8 mouse cellular contexts compared by ENCODE assay signal in the genomic region with DNA sequence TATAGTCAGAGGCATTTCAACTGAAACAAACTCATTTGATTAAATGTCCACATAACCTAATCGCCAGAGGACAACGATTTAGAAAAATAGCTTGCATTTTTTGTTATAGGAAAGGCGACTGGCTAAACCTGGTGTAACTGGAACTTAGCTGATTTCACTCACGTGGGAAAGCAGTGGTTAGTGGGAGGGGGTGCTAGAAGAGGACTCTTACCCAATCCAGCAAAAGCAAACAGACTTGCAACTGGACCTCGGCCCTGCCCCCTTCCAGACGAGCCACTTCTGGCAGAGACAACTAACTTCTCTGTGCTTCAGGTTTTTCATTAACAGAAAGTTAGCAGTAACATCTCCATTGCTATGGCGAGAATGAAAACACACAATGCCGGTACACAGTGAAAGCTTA. TPM values are rescaled to one million over a fixed set of nuclear protein-coding genes. Genes with fewer than 3 reads are reported as not detected.
A peak's percentile ranks its signal among the peaks of the same experiment; 100 is the strongest.
DNase-seq lines count a peak whose midpoint lies in the region; ATAC-seq and TF ChIP-seq lines count a peak whose summit lies in the region.

No protein-coding gene starts in this region.

- H3K4me1 ChIP-seq in erythroblast, embryonic 14.5 days (ENCODE audit: control insufficient read depth), result peaks cover 56% of the 10 kb centered on the region
- peaks cover 24% of the 10 kb centered on the region for H3K4me1 ChIP-seq in brown adipose tissue, adult 24 weeks (ENCODE audit: control insufficient read depth, insufficient read depth, insufficient read length, low read length)
- H3K4me1 ChIP-seq in lung, adult 2 months (ENCODE audit: control insufficient read depth, insufficient read depth, low read length), result peaks cover 24% of the 10 kb centered on the region; the same call in 1 of the 2 replicates

- ATAC-seq in erythroblast, adult 5-6 weeks (replicated peaks; ENCODE audit: low FRiP score, poor library complexity, severe bottlenecking), result no peak

- H3K27me3 ChIP-seq in erythroblast, embryonic 14.5 days (ENCODE audit: control insufficient read depth), result no peaks in the 10 kb centered on the region

- TF ChIP-seq POLR2A in lung, adult 2 months (IDR thresholded peaks at IDR 0.05; ENCODE audit: borderline replicate concordance, extremely low read depth, low read depth, low read length), result no peak

- peak; percentile 96 for DNase-seq in kidney, adult 11 months
- DNase-seq in lung, adult 2 months, result peak; percentile 62
- peak; percentile 88 for DNase-seq in yolk sac, embryonic 10.5 days (ENCODE audit: low spot score)
- DNase-seq in right cerebral cortex, postnatal 36 days (ENCODE audit: low spot score in 2 of 2), result no peak
- DNase-seq in thymus, postnatal 36 days, result no peak

- peak overlapping the region; percentile 99 for H3K4me3 ChIP-seq in erythroblast, embryonic 14.5 days (replicated peaks)
- peak overlapping the region; percentile 99 for H3K4me3 ChIP-seq in brown adipose tissue, adult 24 weeks (ENCODE audit: insufficient read depth, low read depth, low read length)
- peak overlapping the region; percentile 90 for H3K4me3 ChIP-seq in lung, adult 2 months (replicated peaks; ENCODE audit: extremely low read depth, low read depth, low read length)

- H3K9me3 ChIP-seq in erythroblast, embryonic 14.5 days (ENCODE audit: control insufficient read depth, low read length), result no peaks in the 10 kb centered on the region

- TF ChIP-seq CTCF in lung, adult 2 months (IDR thresholded peaks at IDR 0.05; ENCODE audit: insufficient read depth, low read length), result no peak

- H3K27ac ChIP-seq in brown adipose tissue, adult 24 weeks (replicated peaks; ENCODE audit: low read depth, low read length), result peak overlapping the region; percentile 97

- WGBS in lung, adult 2 months, result 36% methylated on average over 8 of the region's 8 CpGs

- H3K36me3 ChIP-seq in erythroblast, embryonic 14.5 days (ENCODE audit: control insufficient read depth), result peaks cover 46% of the 10 kb centered on the region

RNA-seq across cellular contexts. Expression of a gene that starts 1.2 kb away (rescaled TPM):
- polyA plus RNA-seq in erythroblast, embryonic 14.5 days (2012), result 19.4 and 20.4 TPM in 2 replicates
- total RNA-seq in erythroblast, adult 5-6 weeks (2015; ENCODE audit: low replicate concordance), result 12.5 and 25.2 TPM in 2 replicates
- total RNA-seq in erythroblast, adult 5-6 weeks (2017; ENCODE audit: low replicate concordance), result 3.3 and 6.0 TPM in 2 replicates
- 183 and 237 TPM in 2 replicates for polyA plus RNA-seq in brown adipose tissue, adult 24 weeks (2012; ENCODE audit: insufficient read depth, insufficient read length, missing spikeins)
- 47.9 and 55.4 TPM in 2 replicates for polyA plus RNA-seq in lung, adult 2 months (2012; rRNA removed)

RNA-seq across cellular contexts. Expression of a gene that starts 1.3 kb away (rescaled TPM):
- polyA plus RNA-seq in erythroblast, embryonic 14.5 days (2012), result 0.36 and 1.1 TPM in 2 replicates
- total RNA-seq in erythroblast, adult 5-6 weeks (2015; ENCODE audit: low replicate concordance), result 3.1 and 4.4 TPM in 2 replicates
- 2.5 and 4.0 TPM in 2 replicates for total RNA-seq in erythroblast, adult 5-6 weeks (2017; ENCODE audit: low replicate concordance)
- 70.9 and 105 TPM in 2 replicates for polyA plus RNA-seq in brown adipose tissue, adult 24 weeks (2012; ENCODE audit: insufficient read depth, insufficient read length, missing spikeins)
- 109 and 123 TPM in 2 replicates for polyA plus RNA-seq in lung, adult 2 months (2012; rRNA removed)

RNA-seq across cellular contexts. Expression of a gene that starts 15.4 kb away (rescaled TPM):
- not detected in 2 replicates for polyA plus RNA-seq in erythroblast, embryonic 14.5 days (2012)
- total RNA-seq in erythroblast, adult 5-6 weeks (2015; ENCODE audit: low replicate concordance), result not detected in 2 replicates
- not detected in 2 replicates for total RNA-seq in erythroblast, adult 5-6 weeks (2017; ENCODE audit: low replicate concordance)
- 53.6 and 85.8 TPM in 2 replicates for polyA plus RNA-seq in brown adipose tissue, adult 24 weeks (2012; ENCODE audit: insufficient read depth, insufficient read length, missing spikeins)
- polyA plus RNA-seq in lung, adult 2 months (2012; rRNA removed), result 3.2 and 5.5 TPM in 2 replicates

RNA-seq across cellular contexts. Expression of a gene that starts 23.2 kb away (rescaled TPM):
- 0.35 and 0.54 TPM in 2 replicates for polyA plus RNA-seq in erythroblast, embryonic 14.5 days (2012)
- total RNA-seq in erythroblast, adult 5-6 weeks (2015; ENCODE audit: low replicate concordance), result 2.3 and 6.0 TPM in 2 replicates
- total RNA-seq in erythroblast, adult 5-6 weeks (2017; ENCODE audit: low replicate concordance), result 3.5 and 6.0 TPM in 2 replicates
- 8.8 TPM in 2 replicates for polyA plus RNA-seq in brown adipose tissue, adult 24 weeks (2012; ENCODE audit: insufficient read depth, insufficient read length, missing spikeins)
- 14.2 and 17.2 TPM in 2 replicates for polyA plus RNA-seq in lung, adult 2 months (2012; rRNA removed)

RNA-seq across cellular contexts. Expression of a gene that starts 23.6 kb away (rescaled TPM):
- polyA plus RNA-seq in erythroblast, embryonic 14.5 days (2012), result 0.03 and 0.05 TPM in 2 replicates
- total RNA-seq in erythroblast, adult 5-6 weeks (2015; ENCODE audit: low replicate concordance), result 2.1 TPM in 1 of 2 replicates, not detected in the other
- total RNA-seq in erythroblast, adult 5-6 weeks (2017; ENCODE audit: low replicate concordance), result 1.5 and 2.4 TPM in 2 replicates
- polyA plus RNA-seq in brown adipose tissue, adult 24 weeks (2012; ENCODE audit: insufficient read depth, insufficient read length, missing spikeins), result 8.2 and 9.1 TPM in 2 replicates
- 3.7 and 4.4 TPM in 2 replicates for polyA plus RNA-seq in lung, adult 2 months (2012; rRNA removed)

Comparison
In these comparisons a context has a peak if more than half of its experiments do, and no peak if none do; other contexts are left out.
1. DNase-seq: peak in kidney, adult 11 months (single experiment), lung, adult 2 months (single experiment) and yolk sac, embryonic 10.5 days (single experiment); none in right cerebral cortex, postnatal 36 days (0 of 2) and thymus, postnatal 36 days (0 of 2).
2. RNA of a gene that starts 1.3 kb away (polyA plus RNA-seq): 109 to 123 TPM in lung, adult 2 months and 70.9 to 105 TPM in brown adipose tissue, adult 24 weeks; 0.36 to 1.1 TPM in erythroblast, embryonic 14.5 days; every median in the first group is over 10 times any median in the second.
3. Peak in every context shown above with its lines, with median percentiles within 50 percentile points of each other: H3K4me3 ChIP-seq.